Mouse (Mus musculus) lung, adult 18-20 months (tissue): ENCODE data around the gene Ccdc162.

Source experiments
- DNase-seq, 2 experiments: peaks; one replicate each; pipeline ENCODE4 v3.0.0; 2022; ENCODE audit warnings: mixed read lengths in 2 of 2

The Ccdc162 gene

GRCm38 (mm10) chr10:41575451-41576327 is 140.7 kb downstream of the Ccdc162 start:
- DNase-seq: no peak

GRCm38 (mm10) chr10:41573190-41573589 is 143.2 kb downstream of the Ccdc162 start:
- DNase-seq: peak; percentile 37 to 47

- DNase-seq: no peak
These were observed 144.2 kb downstream of the Ccdc162 start for GRCm38 (mm10) chr10:41572274-41572673.

- peak in 1 of 2 experiments; percentile 17 for DNase-seq
These were observed 145.4 kb downstream of the Ccdc162 start for GRCm38 (mm10) chr10:41571065-41571464.

DNA sequence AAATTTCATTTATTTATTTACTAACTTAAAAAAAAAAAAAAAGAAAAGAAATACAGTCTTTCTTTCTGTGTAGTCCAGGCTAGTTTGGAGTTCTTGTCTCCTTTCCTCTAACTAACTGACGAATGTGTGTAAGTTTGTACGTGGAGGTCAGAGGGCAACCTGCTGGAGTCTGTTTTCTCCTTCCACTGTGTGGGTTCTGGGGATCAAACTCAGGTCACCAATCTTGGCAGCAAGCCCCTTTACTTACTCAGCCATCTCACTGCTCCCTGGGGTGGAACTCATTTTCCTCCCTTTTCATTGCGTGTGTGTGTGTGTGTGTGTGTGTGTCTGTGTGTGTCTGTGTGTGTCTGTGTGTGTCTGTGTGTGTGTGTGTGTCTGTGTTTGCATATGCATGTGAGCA is 148.1 kb downstream of the Ccdc162 start:
- DNase-seq: no peak

GRCm38 (mm10) chr10:41565141-41565540 is 151.3 kb downstream of the Ccdc162 start:
- peak; percentile 37 to 56 for DNase-seq

DNA sequence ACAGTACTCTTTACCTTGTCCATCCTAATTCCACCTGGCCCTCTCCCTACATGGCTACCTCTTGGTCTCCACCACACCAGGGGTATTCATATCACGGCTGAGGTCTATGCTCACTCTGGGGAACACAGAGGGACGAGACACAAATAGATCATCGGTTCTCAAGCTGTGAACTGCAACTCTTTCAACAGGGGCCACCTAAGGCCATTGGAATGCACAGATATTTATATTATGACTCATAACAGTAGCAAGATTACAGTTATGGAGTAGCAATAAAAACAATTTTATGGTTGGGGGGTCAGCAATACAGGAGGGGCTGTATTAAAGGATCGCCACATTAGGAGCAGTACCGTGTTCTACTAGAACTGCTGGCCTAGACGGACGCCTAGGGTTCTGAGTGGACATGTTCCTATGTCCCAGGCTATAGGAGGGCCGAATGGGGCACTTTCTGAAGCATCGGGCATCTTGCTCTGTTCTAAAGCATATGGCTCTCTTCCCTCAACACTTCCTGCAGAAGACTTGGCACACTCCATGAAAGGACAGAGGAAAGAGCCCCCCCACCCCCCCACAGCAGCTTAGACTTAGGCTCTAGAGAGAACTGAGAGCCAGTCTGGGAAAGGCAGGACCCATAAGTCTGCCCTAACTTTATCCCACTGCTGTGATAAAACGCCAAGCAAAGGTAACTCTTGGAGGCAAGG is 154.6 kb downstream of the Ccdc162 start:
- no peak for DNase-seq

- DNase-seq: no peak
These were observed 158.0 kb downstream of the Ccdc162 start for GRCm38 (mm10) chr10:41558401-41558800.

GRCm38 (mm10) chr10:41555081-41555480 is 161.4 kb downstream of the Ccdc162 start:
- no peak for DNase-seq

DNA sequence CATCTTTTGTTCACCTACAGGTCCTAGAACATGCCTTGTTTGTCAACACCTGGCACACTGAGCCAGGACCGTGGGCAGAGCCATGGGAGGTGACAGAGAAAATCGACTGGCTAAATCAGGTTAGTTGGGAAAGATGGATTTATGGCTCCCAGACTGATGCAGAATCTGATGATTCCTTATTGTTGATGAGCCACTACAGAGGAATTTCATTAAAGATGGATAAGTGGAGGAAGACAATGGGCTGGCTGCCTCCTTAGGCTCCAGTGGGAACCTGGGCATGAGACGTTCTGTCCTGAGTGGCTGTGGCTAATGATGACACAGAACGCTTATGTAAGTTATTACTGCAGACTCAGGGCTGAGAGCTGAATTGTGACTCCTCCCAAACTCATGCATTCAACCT is 162.7 kb downstream of the Ccdc162 start:
- DNase-seq: no peak

DNA sequence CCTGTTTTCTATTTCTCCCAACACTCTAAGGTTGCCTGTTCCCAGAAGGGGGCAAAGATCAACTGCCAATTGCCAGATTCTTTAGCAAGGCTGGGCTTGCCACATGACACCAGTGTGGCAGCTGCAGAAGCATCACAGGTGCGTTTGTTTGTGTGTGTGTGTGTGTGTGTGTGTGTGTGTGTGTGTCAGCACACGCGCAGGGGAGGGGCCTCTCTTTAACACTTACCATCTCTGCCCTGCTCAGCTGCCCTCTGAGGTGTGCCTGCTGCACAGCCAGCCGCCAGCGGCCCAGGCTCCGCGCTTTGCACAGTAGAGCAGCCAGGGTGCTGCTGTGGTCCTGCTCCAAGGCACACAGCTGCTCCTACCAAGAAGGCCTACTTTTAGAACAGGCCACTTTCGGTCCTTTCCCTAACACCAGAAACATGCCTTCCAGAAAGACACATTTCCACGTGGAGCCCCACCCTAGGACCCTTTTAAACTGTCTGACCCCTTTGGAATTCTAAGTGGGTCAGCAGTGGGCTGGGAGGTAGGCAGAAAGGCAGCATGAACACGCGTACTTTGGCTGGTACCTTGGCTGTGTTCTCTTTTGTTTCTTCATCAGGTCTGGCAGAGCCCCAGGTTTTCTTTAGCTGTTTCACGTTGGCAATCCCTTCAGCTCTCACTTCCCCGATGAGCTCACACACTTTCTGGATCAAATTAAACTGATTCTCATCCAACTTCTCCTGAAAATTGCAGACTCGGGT is 163.4 kb downstream of the Ccdc162 start:
- peak; percentile 33 to 69 for DNase-seq

GRCm38 (mm10) chr10:41552319-41552718 is 164.1 kb downstream of the Ccdc162 start:
- DNase-seq: no peak

GRCm38 (mm10) chr10:41550711-41551110 is 165.7 kb downstream of the Ccdc162 start:
- no peak for DNase-seq

DNA sequence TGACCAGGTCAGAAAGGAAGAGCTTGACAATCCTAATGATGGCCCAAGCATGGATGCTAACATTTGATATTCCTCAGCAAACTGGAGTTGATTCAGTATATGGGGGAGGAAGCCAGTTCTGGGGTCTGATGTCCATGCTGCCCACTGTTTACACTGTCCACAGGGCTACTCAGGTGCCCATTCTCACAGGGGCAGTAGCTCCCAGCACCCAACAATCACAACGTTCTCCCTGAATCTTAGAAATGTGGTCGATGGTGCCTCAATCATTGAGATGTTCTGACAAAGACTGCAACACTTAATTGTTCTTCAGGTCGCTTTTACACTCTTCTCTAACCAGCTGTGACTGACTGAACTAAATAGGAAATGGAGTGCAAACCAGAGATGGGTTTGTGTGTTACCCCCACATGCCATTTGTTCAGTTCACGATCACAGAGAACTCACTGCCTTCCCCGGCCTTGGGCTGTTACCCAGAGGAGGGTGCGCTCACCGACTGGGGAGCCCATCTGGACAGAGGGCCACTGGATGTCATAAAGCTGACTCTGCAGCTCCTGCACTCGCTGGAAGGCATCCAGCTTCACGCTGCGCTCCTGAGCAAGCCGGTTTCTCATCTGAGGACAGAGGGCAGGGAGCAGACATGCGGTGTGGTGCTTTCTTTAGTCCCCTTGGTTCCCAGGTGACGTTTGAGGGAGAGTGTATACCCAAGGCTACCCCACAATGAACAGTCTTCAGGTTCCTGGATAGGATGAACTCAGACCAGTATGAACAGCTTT is 169.9 kb downstream of the Ccdc162 start:
- no peak for DNase-seq

DNA sequence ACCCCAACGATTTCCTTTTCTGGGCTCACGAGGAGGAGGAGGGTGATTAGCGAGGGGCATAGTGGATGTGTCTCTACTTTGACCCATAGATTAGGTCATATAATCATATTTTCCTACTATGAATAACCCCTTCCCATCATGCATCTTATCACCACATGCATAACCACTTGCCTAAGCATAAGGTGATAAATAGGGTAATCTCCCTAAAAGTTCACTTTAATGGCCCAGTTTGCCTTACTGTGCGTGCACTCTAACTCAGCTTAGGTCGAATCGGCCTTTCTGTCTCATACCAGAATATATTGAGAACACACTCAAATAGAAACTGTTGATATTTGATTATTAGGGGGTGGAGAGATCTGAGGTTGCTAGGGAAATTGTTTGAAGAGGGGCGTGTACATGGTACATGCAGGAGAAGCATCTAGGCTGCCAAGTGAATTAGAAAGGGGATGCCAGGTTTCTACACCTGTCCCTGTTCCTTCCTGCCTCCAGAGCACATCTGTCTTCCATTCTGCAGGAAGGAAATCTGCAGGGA is 171.1 kb downstream of the Ccdc162 start:
- DNase-seq: no peak

GRCm38 (mm10) chr10:41544481-41545190 is 171.8 kb downstream of the Ccdc162 start:
- no peak for DNase-seq

- no peak for DNase-seq
These were observed 172.6 kb downstream of the Ccdc162 start for GRCm38 (mm10) chr10:41543844-41544243.

- DNase-seq: no peak
These were observed 173.0 kb downstream of the Ccdc162 start for GRCm38 (mm10) chr10:41543439-41543838.

- no peak for DNase-seq
These were observed 174.4 kb downstream of the Ccdc162 start for GRCm38 (mm10) chr10:41542057-41542456.

DNA sequence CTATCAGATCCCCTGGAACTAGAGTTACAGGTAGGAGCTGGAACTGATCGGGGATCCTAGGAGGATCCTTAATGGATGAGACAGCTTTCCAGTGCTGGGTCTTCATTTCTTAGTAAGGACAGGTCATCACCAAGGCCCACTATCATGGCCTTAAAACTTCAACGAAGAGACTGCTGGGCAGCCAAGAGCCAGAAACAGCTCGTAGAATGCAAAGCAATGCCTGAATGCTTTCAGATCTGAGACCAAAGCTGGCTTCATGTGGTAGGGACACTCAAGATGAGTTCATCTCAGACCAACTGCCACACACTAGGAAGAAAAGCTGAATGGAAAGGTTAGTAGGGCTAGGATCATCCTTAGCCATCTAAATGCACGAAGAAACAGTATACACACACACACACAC is 177.4 kb downstream of the Ccdc162 start:
- DNase-seq: no peak

GRCm38 (mm10) chr10:41537983-41538330 is 178.5 kb downstream of the Ccdc162 start:
- DNase-seq: no peak
